ENCODE assay signal across 9 mouse cellular contexts in the genomic region with DNA sequence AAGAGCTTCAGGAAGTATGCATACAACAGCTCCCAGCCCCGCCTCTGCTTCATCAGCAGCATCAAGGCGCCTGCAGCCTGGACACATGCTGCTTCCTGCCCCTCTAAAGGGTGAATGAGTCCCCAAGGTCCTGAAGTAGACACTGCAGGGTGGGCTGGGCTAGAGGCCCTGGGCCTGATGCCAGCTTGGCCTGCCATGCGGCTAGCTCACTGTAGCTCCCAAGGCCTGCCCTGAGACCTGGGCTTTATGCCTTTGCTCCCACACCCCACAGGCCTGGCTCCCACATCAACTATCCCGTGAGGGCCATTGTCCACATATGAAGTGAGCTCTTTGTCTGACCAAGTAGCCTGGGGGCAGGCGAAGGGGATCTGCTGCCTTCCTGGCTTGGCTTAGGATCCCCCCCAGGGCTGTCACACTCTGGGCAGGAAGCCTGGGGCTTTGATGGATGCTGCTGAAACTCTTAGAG. TPM values are rescaled to one million over a fixed set of nuclear protein-coding genes. Genes with fewer than 3 reads are reported as not detected.
DNase-seq lines count a peak whose midpoint lies in the region; ATAC-seq lines count a peak whose summit lies in the region.
"Had no signal": no experiment of that assay in that cellular context is flagged by ENCODE, and none has a peak within 500 bp of the region (broad histone marks: within the 10 kb centered on the region; RNA-seq: fewer than 3 reads in every experiment).

No protein-coding gene starts in this region.

- 0 out of 2 replicates have a peak overlapping the region, but pooled peaks have one; percentile 14 for H3K27ac ChIP-seq in hindbrain, embryonic 10.5 days
- no peak overlapping the region for H3K27ac ChIP-seq in hindbrain, embryonic 11.5 days (ENCODE audit: low read depth, low read length)
- peak overlapping the region; percentile 39; the same call in 1 of the 2 replicates for H3K27ac ChIP-seq in forebrain, embryonic 15.5 days (replicated peaks)
- peak overlapping the region; percentile 71 for H3K27ac ChIP-seq in kidney, embryonic 16.5 days (ENCODE audit: low read length)
- H3K27ac ChIP-seq in midbrain, embryonic 15.5 days, result 0 out of 2 replicates have a peak overlapping the region, but pooled peaks have one; percentile 1
- H3K27ac ChIP-seq: liver, embryonic 14.5 days had no signal

- H3K4me1 ChIP-seq in hindbrain, embryonic 10.5 days (replicated peaks), result peaks cover 15% of the 10 kb centered on the region; the same call in 1 of the 2 replicates
- no peaks in the 10 kb centered on the region for H3K4me1 ChIP-seq in hindbrain, embryonic 11.5 days (replicated peaks; ENCODE audit: control insufficient read depth, insufficient read depth, low read length)
- H3K4me1 ChIP-seq in forebrain, embryonic 15.5 days, result peaks cover 13% of the 10 kb centered on the region
- peaks cover 21% of the 10 kb centered on the region for H3K4me1 ChIP-seq in kidney, embryonic 16.5 days (ENCODE audit: insufficient read depth, low read length)
- peaks cover 11% of the 10 kb centered on the region; the same call in 1 of the 2 replicates for H3K4me1 ChIP-seq in midbrain, embryonic 15.5 days

- 67% methylated on average over 5 of the region's 5 CpGs for WGBS in hindbrain, embryonic 10.5 days
- WGBS in hindbrain, embryonic 11.5 days, result 71% methylated on average over 5 of the region's 5 CpGs
- WGBS in forebrain, embryonic 15.5 days, result 37% methylated on average over 5 of the region's 5 CpGs
- WGBS in kidney, embryonic 16.5 days, result 54% methylated on average over 5 of the region's 5 CpGs
- 58% methylated on average over 5 of the region's 5 CpGs for WGBS in midbrain, embryonic 15.5 days

- no peaks in the 10 kb centered on the region for H3K27me3 ChIP-seq in hindbrain, embryonic 10.5 days (ENCODE audit: insufficient read depth, poor library complexity, severe bottlenecking)
- H3K27me3 ChIP-seq in hindbrain, embryonic 11.5 days (ENCODE audit: control insufficient read depth, insufficient read depth, low read length), result no peaks in the 10 kb centered on the region
- H3K27me3 ChIP-seq in forebrain, embryonic 15.5 days, result no peaks in the 10 kb centered on the region
- H3K27me3 ChIP-seq in kidney, embryonic 16.5 days (ENCODE audit: insufficient read depth, low read length), result no peaks in the 10 kb centered on the region
- no peaks in the 10 kb centered on the region for H3K27me3 ChIP-seq in midbrain, embryonic 15.5 days (replicated peaks)

- H3K9ac ChIP-seq in hindbrain, embryonic 11.5 days (ENCODE audit: low read depth, low read length), result no peak overlapping the region
- H3K9ac ChIP-seq in forebrain, embryonic 15.5 days (replicated peaks), result no peak overlapping the region
- H3K9ac ChIP-seq in kidney, embryonic 16.5 days (replicated peaks; ENCODE audit: low read length), result 0 out of 2 replicates have a peak overlapping the region, but pooled peaks have one; percentile 10
- no peak overlapping the region for H3K9ac ChIP-seq in midbrain, embryonic 15.5 days
- H3K9ac ChIP-seq: liver, embryonic 14.5 days had no signal

- peaks cover 75% of the 10 kb centered on the region for H3K36me3 ChIP-seq in hindbrain, embryonic 10.5 days
- H3K36me3 ChIP-seq in hindbrain, embryonic 11.5 days (ENCODE audit: control insufficient read depth, insufficient read depth, low read length), result no peaks in the 10 kb centered on the region
- no peaks in the 10 kb centered on the region for H3K36me3 ChIP-seq in forebrain, embryonic 15.5 days
- H3K36me3 ChIP-seq in kidney, embryonic 16.5 days (ENCODE audit: insufficient read depth, low read length), result 0 out of 2 replicates have a peak, but pooled peaks cover 9% of the 10 kb centered on the region
- no peaks in the 10 kb centered on the region for H3K36me3 ChIP-seq in midbrain, embryonic 15.5 days (replicated peaks)

- DNase-seq in hindbrain, embryonic 10.5 days (ENCODE audit: low spot score), result no peak
- no peak for DNase-seq in hindbrain, embryonic 11.5 days (ENCODE audit: low spot score)
- DNase-seq in NIH3T3 (ENCODE audit: low read depth), result peak; percentile 82
- DNase-seq in spleen, postnatal 36 days (ENCODE audit: low spot score in 2 of 2), result no peak
- DNase-seq in frontal cortex, postnatal 14 days (ENCODE audit: low spot score in 2 of 2), result no peak

- ATAC-seq in hindbrain, embryonic 11.5 days (ENCODE audit: low FRiP score), result no peak
- ATAC-seq in forebrain, embryonic 15.5 days (replicated peaks), result peak; percentile 49
- peak; percentile 58; the same call in 1 of the 2 replicates for ATAC-seq in kidney, embryonic 16.5 days (ENCODE audit: low FRiP score, low TSS enrichment)
- ATAC-seq in midbrain, embryonic 15.5 days (replicated peaks), result peak; percentile 75

- no peak overlapping the region for H3K4me3 ChIP-seq in hindbrain, embryonic 10.5 days
- H3K4me3 ChIP-seq in hindbrain, embryonic 11.5 days (ENCODE audit: low read depth, low read length), result no peak overlapping the region
- H3K4me3 ChIP-seq in forebrain, embryonic 15.5 days, result no peak overlapping the region
- H3K4me3 ChIP-seq in kidney, embryonic 16.5 days (ENCODE audit: low read length), result no peak overlapping the region
- H3K4me3 ChIP-seq in midbrain, embryonic 15.5 days, result no peak overlapping the region

- no peaks in the 10 kb centered on the region for H3K9me3 ChIP-seq in hindbrain, embryonic 10.5 days
- no peaks in the 10 kb centered on the region for H3K9me3 ChIP-seq in hindbrain, embryonic 11.5 days (ENCODE audit: control insufficient read depth, low read length)
- H3K9me3 ChIP-seq in forebrain, embryonic 15.5 days, result no peaks in the 10 kb centered on the region
- H3K9me3 ChIP-seq in kidney, embryonic 16.5 days (ENCODE audit: low read length), result no peaks in the 10 kb centered on the region
- no peaks in the 10 kb centered on the region for H3K9me3 ChIP-seq in midbrain, embryonic 15.5 days

- H3K4me2 ChIP-seq in hindbrain, embryonic 11.5 days (replicated peaks; ENCODE audit: low read depth, low read length), result no peak overlapping the region
- no peak overlapping the region for H3K4me2 ChIP-seq in forebrain, embryonic 15.5 days (replicated peaks)
- H3K4me2 ChIP-seq in kidney, embryonic 16.5 days (replicated peaks; ENCODE audit: low read depth, low read length), result no peak overlapping the region
- H3K4me2 ChIP-seq in midbrain, embryonic 15.5 days, result no peak overlapping the region

RNA-seq across cellular contexts. Expression of gene Cebpg, which starts 20.1 kb away (rescaled TPM):
- 36.5 and 44.6 TPM in 2 replicates for polyA plus RNA-seq in hindbrain, embryonic 10.5 days (2016; fragmentation: Nextera tagmentation; extraction: Ambion mirVana)
- 37.8 and 39.3 TPM in 2 replicates for polyA plus RNA-seq in hindbrain, embryonic 11.5 days (2014; fragmentation: Nextera tagmentation; extraction: Ambion mirVana)
- polyA plus RNA-seq in forebrain, embryonic 15.5 days (2015; fragmentation: Nextera tagmentation; extraction: Ambion mirVana), result 54.0 and 54.6 TPM in 2 replicates
- polyA plus RNA-seq in kidney, embryonic 16.5 days (2015; fragmentation: Nextera tagmentation; extraction: Ambion mirVana), result 31.9 and 33.3 TPM in 2 replicates
- polyA plus RNA-seq in midbrain, embryonic 15.5 days (2015; fragmentation: Nextera tagmentation; extraction: Ambion mirVana), result 30.8 and 31.5 TPM in 2 replicates
